Comparison of ENCODE assay signal across 29 mouse cellular contexts in genomic region chr7:100471407-100471797, GRCm38 (mm10). TPM values are rescaled to one million over a fixed set of nuclear protein-coding genes. Genes with fewer than 3 reads are reported as not detected.
DNase-seq lines count a peak whose midpoint lies in the region; ATAC-seq and TF ChIP-seq lines count a peak whose summit lies in the region.
"Had no signal": no experiment of that assay in that cellular context is flagged by ENCODE, and none has a peak within 500 bp of the region (broad histone marks: within the 10 kb centered on the region; RNA-seq: fewer than 3 reads in every experiment).

No protein-coding gene starts in this region.

- H3K4me1 ChIP-seq in liver, embryonic 12.5 days = peaks cover 60% of the 10 kb centered on the region
- peaks cover 32% of the 10 kb centered on the region for H3K4me1 ChIP-seq in liver, postnatal 0 days (ENCODE audit: insufficient read depth)
- H3K4me1 ChIP-seq in liver, embryonic 16.5 days (ENCODE audit: control insufficient read depth, low read depth, low read length) = peaks cover 34% of the 10 kb centered on the region
- H3K4me1 ChIP-seq: embryonic facial prominence, embryonic 10.5 days; embryonic facial prominence, embryonic 13.5 days; forebrain, embryonic 12.5 days; forebrain, embryonic 15.5 days; hindbrain, embryonic 10.5 days; hindbrain, embryonic 13.5 days had no signal

- no peak overlapping the region for H3K4me2 ChIP-seq in liver, embryonic 12.5 days
- H3K4me2 ChIP-seq in liver, postnatal 0 days (ENCODE audit: low read depth, low read length) = no peak overlapping the region
- H3K4me2 ChIP-seq in liver, embryonic 16.5 days (ENCODE audit: low read depth, low read length) = no peak overlapping the region
- H3K4me2 ChIP-seq: embryonic facial prominence, embryonic 13.5 days; forebrain, embryonic 12.5 days; forebrain, embryonic 15.5 days; heart, embryonic 11.5 days; hindbrain, embryonic 13.5 days had no signal

- intact Hi-C loops in gastrocnemius, adult 2 months (cut with DNase I) = no loop called here

- WGBS in liver, embryonic 12.5 days (ENCODE audit: insufficient replicate concordance) = 92% methylated on average over 1 of the region's 1 CpGs
- WGBS in liver, postnatal 0 days (ENCODE audit: insufficient replicate concordance) = 80% methylated on average over 1 of the region's 1 CpGs
- 80% methylated on average over 1 of the region's 1 CpGs for WGBS in liver, embryonic 16.5 days (ENCODE audit: insufficient replicate concordance)

- no peak for TF ChIP-seq CTCF in gastrocnemius, adult 2 months (IDR thresholded peaks at IDR 0.05)
- no peak for TF ChIP-seq CTCF in liver, postnatal 0 days (IDR thresholded peaks at IDR 0.05; ENCODE audit: low read depth)

- DNase-seq in gastrocnemius, adult 2 months = no peak
- no peak for DNase-seq in gastrocnemius, postnatal 25 days
- no peak for DNase-seq in liver, postnatal 0 days
- DNase-seq in adipocyte (ENCODE audit: low spot score) = peak; percentile 56
- DNase-seq in right cerebral cortex, postnatal 10 days (ENCODE audit: low spot score in 2 of 2) = no peak
- DNase-seq: adrenal gland, postnatal 36 days; cerebellum, adult 11 months; cerebellum, adult 2 months; cerebellum, adult 9-11 months; cerebellum, postnatal 25 days; embryo, embryonic 11 days; gastrocnemius, postnatal 10 days; heart, adult 18-20 months; heart, postnatal 36 days had no signal

- H3K9ac ChIP-seq in liver, embryonic 12.5 days = no peak overlapping the region
- no peak overlapping the region for H3K9ac ChIP-seq in liver, postnatal 0 days (replicated peaks)
- no peak overlapping the region; the same call in 1 of the 2 replicates for H3K9ac ChIP-seq in liver, embryonic 16.5 days (ENCODE audit: low read depth, low read length)
- H3K9ac ChIP-seq: embryonic facial prominence, embryonic 13.5 days; forebrain, embryonic 12.5 days; forebrain, embryonic 15.5 days; hindbrain, embryonic 13.5 days had no signal

- TF ChIP-seq EP300 in liver, postnatal 0 days (IDR thresholded peaks at IDR 0.05; ENCODE audit: low read depth) = no peak

- no peaks in the 10 kb centered on the region for H3K27me3 ChIP-seq in liver, embryonic 12.5 days (replicated peaks)
- no peaks in the 10 kb centered on the region for H3K27me3 ChIP-seq in liver, postnatal 0 days (ENCODE audit: insufficient read depth, low read length)
- no peaks in the 10 kb centered on the region for H3K27me3 ChIP-seq in liver, embryonic 16.5 days (ENCODE audit: control insufficient read depth, insufficient read depth, low read depth, low read length)
- H3K27me3 ChIP-seq: embryonic facial prominence, embryonic 13.5 days; forebrain, embryonic 12.5 days; forebrain, embryonic 15.5 days; hindbrain, embryonic 13.5 days had no signal

- no peak for ATAC-seq in liver, embryonic 12.5 days
- no peak for ATAC-seq in liver, postnatal 0 days
- ATAC-seq in liver, embryonic 16.5 days (ENCODE audit: low read depth) = no peak
- ATAC-seq: activated CD4-positive, CD25-positive, alpha-beta regulatory T cell, adult 4 months; forebrain, embryonic 15.5 days; hindbrain, embryonic 16.5 days had no signal

- H3K4me3 ChIP-seq in gastrocnemius, adult 2 months = no peak overlapping the region; the same call in 1 of the 2 replicates
- no peak overlapping the region for H3K4me3 ChIP-seq in liver, embryonic 12.5 days
- no peak overlapping the region for H3K4me3 ChIP-seq in liver, postnatal 0 days (ENCODE audit: low read depth, low read length)
- no peak overlapping the region for H3K4me3 ChIP-seq in liver, embryonic 16.5 days (ENCODE audit: low read depth, low read length)
- H3K4me3 ChIP-seq: embryonic facial prominence, embryonic 10.5 days; embryonic facial prominence, embryonic 13.5 days; erythroblast, embryonic 14.5 days; forebrain, embryonic 12.5 days; forebrain, embryonic 15.5 days; hindbrain, embryonic 10.5 days; hindbrain, embryonic 13.5 days had no signal

- H3K9me3 ChIP-seq in liver, embryonic 12.5 days (replicated peaks) = no peaks in the 10 kb centered on the region
- H3K9me3 ChIP-seq in liver, postnatal 0 days (ENCODE audit: low read length) = no peaks in the 10 kb centered on the region
- H3K9me3 ChIP-seq in liver, embryonic 16.5 days (replicated peaks; ENCODE audit: control insufficient read depth, low read length) = no peaks in the 10 kb centered on the region
- H3K9me3 ChIP-seq: embryonic facial prominence, embryonic 10.5 days; embryonic facial prominence, embryonic 13.5 days; forebrain, embryonic 12.5 days; forebrain, embryonic 15.5 days; hindbrain, embryonic 10.5 days; hindbrain, embryonic 13.5 days had no signal

- H3K27ac ChIP-seq in gastrocnemius, adult 2 months = peak overlapping the region; percentile 97
- H3K27ac ChIP-seq in liver, embryonic 12.5 days = peak overlapping the region; percentile 46
- H3K27ac ChIP-seq in liver, postnatal 0 days (ENCODE audit: low read depth) = no peak overlapping the region
- peak overlapping the region; percentile 20; the same call in 1 of the 2 replicates for H3K27ac ChIP-seq in liver, embryonic 16.5 days (ENCODE audit: low read length)
- H3K27ac ChIP-seq: embryonic facial prominence, embryonic 10.5 days; embryonic facial prominence, embryonic 13.5 days; forebrain, embryonic 12.5 days; forebrain, embryonic 15.5 days; hindbrain, embryonic 10.5 days; hindbrain, embryonic 13.5 days had no signal

- H3K36me3 ChIP-seq in liver, embryonic 12.5 days = peaks cover 22% of the 10 kb centered on the region
- peaks cover 16% of the 10 kb centered on the region for H3K36me3 ChIP-seq in liver, postnatal 0 days (replicated peaks; ENCODE audit: insufficient read depth, low read length)
- H3K36me3 ChIP-seq in liver, embryonic 16.5 days (ENCODE audit: control insufficient read depth, insufficient read depth) = peaks cover 2% of the 10 kb centered on the region; the same call in 1 of the 2 replicates

RNA-seq across cellular contexts. Expression of gene Ucp3, which starts 1.4 kb away (rescaled TPM):
- total RNA-seq in gastrocnemius, adult 2 months (2021) = 100 to 1,000 TPM; 141 to 174 TPM
- total RNA-seq in gastrocnemius, postnatal 25 days (2021) = 100 to 1,000 TPM; 105 to 189 TPM
- polyA plus RNA-seq in liver, embryonic 12.5 days (2016; fragmentation: Nextera tagmentation; extraction: Ambion mirVana) = 0.10 TPM in 1 of 2 replicates, not detected in the other
- polyA plus RNA-seq in liver, postnatal 0 days (2015; fragmentation: Nextera tagmentation; extraction: Ambion mirVana) = 0.08 and 0.21 TPM in 2 replicates
- polyA plus RNA-seq in liver, embryonic 16.5 days (2015; fragmentation: Nextera tagmentation; extraction: Ambion mirVana) = 0.05 and 0.08 TPM in 2 replicates
- total RNA-seq: common myeloid progenitor, adult 5-6 weeks; ES-E14 had no signal
- polyA plus RNA-seq: activated CD4-positive, CD25-positive, alpha-beta regulatory T cell, adult 4 months; embryonic facial prominence, embryonic 13.5 days; erythroblast, embryonic 14.5 days; forebrain, embryonic 12.5 days; forebrain, embryonic 15.5 days; heart, embryonic 11.5 days; hindbrain, embryonic 13.5 days had no signal

RNA-seq across cellular contexts. Expression of gene Ucp2, which starts 21.7 kb away (rescaled TPM):
- 10 to 100 TPM; 17.4 to 27.2 TPM for total RNA-seq in gastrocnemius, adult 2 months (2021)
- 10 to 100 TPM; 31.0 to 52.5 TPM for total RNA-seq in gastrocnemius, postnatal 25 days (2021)
- polyA plus RNA-seq in liver, embryonic 12.5 days (2016; fragmentation: Nextera tagmentation; extraction: Ambion mirVana) = 814 and 842 TPM in 2 replicates
- 530 and 545 TPM in 2 replicates for polyA plus RNA-seq in liver, postnatal 0 days (2015; fragmentation: Nextera tagmentation; extraction: Ambion mirVana)
- 722 and 766 TPM in 2 replicates for polyA plus RNA-seq in liver, embryonic 16.5 days (2015; fragmentation: Nextera tagmentation; extraction: Ambion mirVana)

RNA-seq across cellular contexts. Expression of gene Dnajb13, which starts 43.4 kb away (rescaled TPM):
- total RNA-seq in gastrocnemius, adult 2 months (2021) = not detected
- total RNA-seq in gastrocnemius, postnatal 25 days (2021) = not detected
- 2.5 TPM in 2 replicates for polyA plus RNA-seq in liver, embryonic 12.5 days (2016; fragmentation: Nextera tagmentation; extraction: Ambion mirVana)
- 1.0 and 1.8 TPM in 2 replicates for polyA plus RNA-seq in liver, postnatal 0 days (2015; fragmentation: Nextera tagmentation; extraction: Ambion mirVana)
- polyA plus RNA-seq in liver, embryonic 16.5 days (2015; fragmentation: Nextera tagmentation; extraction: Ambion mirVana) = 3.0 and 4.4 TPM in 2 replicates
- total RNA-seq: gastrocnemius, postnatal 10 days; heart, postnatal 36 days had no signal
- polyA plus RNA-seq: erythroblast, embryonic 14.5 days; heart, embryonic 14.5 days had no signal
